Mouse (Mus musculus) gastrocnemius, postnatal 4 days (tissue): ENCODE results near the gene Tbx4. TPM values are rescaled to one million over a fixed set of nuclear protein-coding genes. Genes with fewer than 3 reads are reported as not detected.

Experiments used
- DNase-seq, 2 experiments: peaks; one replicate each; pipeline ENCODE4 v3.0.0; 2021 to 2022; ENCODE audit warnings: low spot score in 2 of 2, mixed read lengths in 2 of 2
- long read RNA-seq, 2 experiments: library from polyadenylated mRNA; stranded (forward); transcript quantifications; one replicate each; pipeline ENCODE4 v2.0.0; 2021
- total RNA-seq, 2 experiments: library from RNA; stranded (reverse); gene quantifications; 2 replicates each; pipeline ENCODE4 v1.2.3; 2021

Gene Tbx4
- 1 to 10 TPM; 5.8 to 6.2 TPM for total RNA-seq
- long read RNA-seq, experiment 1, transcript Tbx4-203 (9 exons, 3,153 nt) = major isoform, 5 of 12 reads
- long read RNA-seq, experiment 1, partial matches to known transcripts = 3 of 12 reads
- long read RNA-seq, experiment 1, other reads (novel, unspliced or antisense) = 1 of 12 reads
- long read RNA-seq, experiment 2, transcript Tbx4-203 (9 exons, 3,153 nt) = major isoform, 6 of 13 reads
- long read RNA-seq, experiment 2, partial matches to known transcripts = 0 of 13 reads
- long read RNA-seq, experiment 2, other reads (novel, unspliced or antisense) = 4 of 13 reads

DNA sequence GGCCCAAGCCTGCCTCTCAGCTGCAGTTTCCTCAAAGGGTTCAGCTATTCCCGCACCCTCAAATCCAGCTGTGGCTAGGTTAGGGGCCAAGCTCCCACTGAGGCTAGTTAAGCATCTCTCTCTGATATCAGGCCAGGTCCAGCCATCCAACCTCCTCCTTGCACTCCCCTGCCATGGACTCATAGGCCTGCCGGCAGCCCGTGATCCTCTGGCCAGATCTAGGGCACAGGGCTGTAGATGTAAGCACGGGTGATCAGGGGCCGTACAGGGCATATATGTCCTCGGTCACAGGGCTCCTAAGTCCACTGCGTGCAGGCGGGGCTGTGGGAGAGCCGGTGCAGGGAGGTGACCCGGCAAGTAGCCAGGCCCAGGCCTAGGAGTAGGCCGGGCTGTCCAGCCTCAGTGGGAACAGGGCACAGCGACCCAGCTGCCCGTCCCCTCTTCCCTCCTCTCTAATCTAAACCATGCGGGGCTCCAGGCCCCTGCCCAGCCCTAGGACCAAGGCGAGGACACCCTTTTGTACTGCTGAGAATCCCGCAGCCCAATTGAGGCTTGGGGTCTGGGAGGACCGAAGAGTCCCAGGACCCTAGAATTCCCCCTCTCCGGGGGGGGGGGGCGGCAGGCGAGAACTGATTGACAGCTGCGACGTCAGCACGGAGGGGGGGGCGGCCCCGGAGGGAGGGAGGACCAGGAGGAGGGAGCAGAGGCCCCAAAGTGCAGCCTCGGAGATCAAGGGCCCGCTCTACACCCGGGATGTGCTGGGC is at the start of gene Tbx4:
Gene Tbx4 (plus strand): TSS at position 758 of the 764 bp plus-strand sequence.
- DNase-seq = peak; percentile 46 to 55

- DNase-seq = no peak
These were observed 49.5 kb upstream of the Tbx4 start for GRCm38 (mm10) chr11:85836523-85837290.

DNA sequence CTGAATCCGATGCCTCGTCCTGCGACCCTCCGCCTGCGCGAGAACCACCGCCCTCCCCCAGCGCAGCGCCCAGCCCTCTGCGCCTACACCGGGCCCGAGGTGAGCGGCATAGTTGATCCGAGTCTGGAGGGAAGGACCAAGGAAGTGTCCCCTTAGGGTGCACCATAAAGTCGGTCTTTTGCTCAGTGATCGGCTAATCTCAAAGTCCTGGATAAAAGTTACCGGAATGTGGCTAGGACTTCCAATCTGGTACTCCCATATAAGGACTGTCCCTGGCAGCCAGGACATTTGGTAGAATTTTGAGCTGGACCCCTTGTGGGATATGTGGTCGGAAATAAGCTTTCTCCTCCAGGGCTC is 49.0 kb upstream of the Tbx4 start:
- no peak for DNase-seq

GRCm38 (mm10) chr11:85837648-85838423 is 48.4 kb upstream of the Tbx4 start:
- DNase-seq = peak in 1 of 2 experiments; percentile 48

GRCm38 (mm10) chr11:85838424-85839257 is 47.6 kb upstream of the Tbx4 start:
- no peak for DNase-seq

- no peak for DNase-seq
These were observed 46.8 kb upstream of the Tbx4 start for GRCm38 (mm10) chr11:85839258-85840030.

- DNase-seq = no peak
These were observed 46.0 kb upstream of the Tbx4 start for GRCm38 (mm10) chr11:85840031-85840802.

- no peak for DNase-seq
These were observed 45.4 kb upstream of the Tbx4 start for GRCm38 (mm10) chr11:85840803-85841145.

- no peak for DNase-seq
These were observed 45.0 kb upstream of the Tbx4 start for GRCm38 (mm10) chr11:85841211-85841681.

DNA sequence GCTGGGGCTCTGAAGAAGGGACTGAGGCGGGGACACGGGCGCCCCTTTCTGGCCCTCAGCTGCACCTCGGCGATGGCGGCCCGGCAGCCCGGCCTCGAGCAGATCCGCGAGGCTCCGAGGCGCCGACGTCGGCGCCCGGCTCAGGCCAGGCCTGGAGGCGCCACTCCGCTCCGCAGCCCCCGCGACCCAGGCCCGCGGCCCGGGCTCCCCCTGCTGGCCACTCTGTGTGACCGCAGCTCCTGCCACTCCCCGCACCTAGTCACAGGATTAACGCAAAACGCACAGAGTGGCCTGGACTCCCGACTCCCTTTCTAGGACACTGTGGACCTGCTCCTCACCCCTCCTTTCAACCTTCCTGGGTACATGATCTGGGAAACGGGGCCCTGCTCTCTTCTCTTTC is 44.2 kb upstream of the Tbx4 start:
- peak; percentile 65 to 79 for DNase-seq

GRCm38 (mm10) chr11:85842596-85843346 is 43.5 kb upstream of the Tbx4 start:
- DNase-seq = peak in 1 of 2 experiments; percentile 20

- peak; percentile 76 to 85 for DNase-seq
These were observed 42.9 kb upstream of the Tbx4 start for GRCm38 (mm10) chr11:85843347-85843692.

DNA sequence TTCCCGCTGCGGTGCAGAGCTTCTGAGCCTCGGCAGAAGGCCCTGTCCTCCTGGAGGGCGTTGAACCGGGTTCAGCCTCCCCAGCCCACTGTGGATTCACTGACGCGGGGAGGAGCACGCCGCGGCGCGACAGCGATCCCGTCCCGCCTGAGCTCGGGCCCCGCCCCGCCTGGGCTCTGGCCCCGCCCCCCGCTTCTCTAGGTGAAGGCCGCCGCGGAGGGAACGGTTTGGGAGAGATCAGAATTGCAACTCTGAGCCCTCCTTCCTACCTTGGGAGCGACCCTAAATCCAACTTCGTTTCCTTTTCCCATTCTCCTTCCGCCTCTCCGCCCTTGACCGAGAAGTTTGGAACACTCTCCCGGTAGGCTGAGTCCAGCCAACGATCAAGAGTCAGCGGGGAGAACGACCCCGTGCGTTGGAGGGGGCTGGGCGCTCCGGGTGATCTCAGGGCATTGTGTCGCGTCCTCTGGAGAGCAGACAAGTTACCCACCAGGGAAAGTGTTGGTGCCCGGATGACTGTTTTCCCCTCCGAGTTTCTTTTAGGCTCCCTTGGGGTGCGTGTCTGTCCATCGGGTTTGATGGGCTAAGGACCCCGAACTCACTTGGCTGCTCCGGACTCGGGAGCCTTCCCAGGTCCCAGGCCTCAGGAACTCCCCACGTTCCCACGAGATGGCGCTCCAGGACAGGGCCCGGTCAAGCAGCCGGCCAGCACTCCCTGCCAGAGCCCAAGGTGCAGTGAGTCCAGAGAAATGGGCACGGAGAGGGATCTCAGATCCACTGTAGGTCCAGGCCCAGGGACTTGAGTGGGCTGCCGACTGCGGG is 41.9 kb upstream of the Tbx4 start:
- DNase-seq = peak; percentile 82 to 92

DNA sequence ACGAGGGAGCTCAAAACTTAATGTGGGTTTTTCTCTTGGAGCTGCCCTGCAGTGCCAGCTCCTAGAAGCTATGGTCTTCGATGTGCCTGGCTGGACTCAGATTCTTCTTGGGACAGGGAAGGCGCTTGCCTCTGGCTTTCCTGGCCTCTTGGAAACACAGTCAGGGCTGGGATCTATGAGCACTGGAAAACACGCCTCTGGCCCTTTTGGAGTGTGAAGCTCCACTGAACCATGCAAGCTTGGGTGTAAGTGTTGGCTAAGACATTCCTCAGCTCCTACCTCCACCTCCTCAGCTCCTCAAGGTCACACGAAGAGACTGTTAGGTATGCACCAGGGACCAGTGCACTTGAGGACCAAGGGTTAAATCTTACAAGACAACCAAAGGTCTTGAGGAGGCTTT is 41.3 kb upstream of the Tbx4 start:
- DNase-seq = no peak

GRCm38 (mm10) chr11:85845921-85846320 is 40.3 kb upstream of the Tbx4 start:
- no peak for DNase-seq

DNA sequence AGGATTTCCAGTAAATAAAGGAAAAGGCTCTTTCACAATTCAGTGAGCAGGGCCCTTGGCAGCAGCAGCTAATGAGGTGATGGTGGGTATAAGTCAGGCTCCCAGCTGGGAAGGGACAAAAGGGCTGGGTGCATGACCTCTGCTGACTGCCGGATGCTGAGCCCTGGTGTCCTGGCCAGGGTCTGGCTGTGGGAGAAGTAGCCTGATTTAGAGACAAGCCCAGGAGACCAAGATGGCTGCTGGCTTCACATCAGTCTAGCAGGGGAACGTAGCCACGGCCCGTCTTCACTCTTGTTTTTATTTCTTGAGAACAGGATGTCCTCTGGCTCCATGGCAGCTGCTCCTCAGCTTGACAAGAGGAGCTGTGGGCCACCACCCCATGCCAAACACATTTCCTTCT is 39.7 kb upstream of the Tbx4 start:
- no peak for DNase-seq

- DNase-seq = peak; percentile 21 to 71
These were observed 37.2 kb upstream of the Tbx4 start for GRCm38 (mm10) chr11:85849037-85849436.
